Mouse (Mus musculus) liver, postnatal 0 days (tissue): Measurements from ENCODE around the gene Cfap46. TPM values are rescaled to one million over a fixed set of nuclear protein-coding genes. Genes with fewer than 3 reads are reported as not detected.
"Not testable (repeated sequence)": the region's sequence is repeated elsewhere in the genome, so short reads cannot be mapped to it uniquely, and the experiment has no call there.

Experiments used
- ATAC-seq: fragments of 200-750 bp; cut with Nextera tagmentation; 2 replicates; pipeline ENCODE4 v1.8.0; 2017; ENCODE audit warnings: mild to moderate bottlenecking, moderate library complexity
- DNase-seq: peaks from one replicate; pipeline ENCODE4 v3.0.0-alpha.2; 2016
- H3K27ac ChIP-seq: fragments of 300-500 bp; sonication (generic); 2 replicates; pipeline ENCODE4 v1.5.1; 2014; ENCODE audit warnings: antibody characterized with exemption, moderate library complexity, mild to moderate bottlenecking, low read depth
- H3K27me3 ChIP-seq: fragments of 300-500 bp; sonication (generic); 2 replicates; pipeline ENCODE4 v1.6.1; 2014; ENCODE audit warnings: low read length, control low read depth, mixed read lengths; ENCODE audit not compliant: insufficient read depth
- H3K36me3 ChIP-seq: fragments of 300-500 bp; sonication (generic); replicated peaks from 2 replicates; pipeline ENCODE4 v1.6.1; 2014; ENCODE audit warnings: mild to moderate bottlenecking, control low read depth, low read length, moderate library complexity, mixed read lengths; ENCODE audit not compliant: insufficient read depth
- H3K4me1 ChIP-seq: fragments of 300-500 bp; sonication (generic); 2 replicates; pipeline ENCODE4 v1.6.1; 2014; ENCODE audit warnings: antibody characterized with exemption, mild to moderate bottlenecking, control low read depth; ENCODE audit not compliant: insufficient read depth
- H3K4me2 ChIP-seq: fragments of 300-500 bp; sonication (generic); 2 replicates; pipeline ENCODE4 v1.6.1; 2014; ENCODE audit warnings: low read depth, mild to moderate bottlenecking, low read length, moderate library complexity, mixed read lengths
- H3K4me3 ChIP-seq: fragments of 300-500 bp; sonication (generic); 2 replicates; pipeline ENCODE4 v1.5.1; 2014; ENCODE audit warnings: low read depth, low read length
- H3K9ac ChIP-seq: fragments of 300-500 bp; sonication (generic); replicated peaks from 2 replicates; pipeline ENCODE4 v1.6.1; 2014; ENCODE audit warnings: mild to moderate bottlenecking, moderate library complexity
- H3K9me3 ChIP-seq: fragments of 300-500 bp; sonication (generic); 2 replicates; pipeline ENCODE4 v1.6.1; 2016; ENCODE audit warnings: mild to moderate bottlenecking, control low read depth, low read length, mixed read lengths
- CTCF ChIP-seq: sonication (generic); IDR thresholded peaks from 2 replicates; pipeline ENCODE4 v1.5.1; 2016; ENCODE audit warnings: antibody characterized with exemption, low read depth
- EP300 ChIP-seq: IDR thresholded peaks from 2 replicates; pipeline ENCODE4 v1.6.1; 2016; ENCODE audit warnings: antibody characterized with exemption, low read depth, mild to moderate bottlenecking
- WGBS: fragments of 180-500 bp; shearing (Covaris S2); extraction: QIAGEN DNeasy Blood & Tissue Kit; methylation state at CpG from one replicate; pipeline ENCODE4 v1.1.7; 2014; ENCODE audit not compliant: insufficient replicate concordance; 5-methylcytosine and 5-hydroxymethylcytosine counted together
- polyA plus RNA-seq: library from polyadenylated mRNA; unstranded; fragments of >200 nt; fragmentation: Nextera tagmentation; extraction: Ambion mirVana; gene quantifications from 2 replicates; pipeline ENCODE4 v1.2.1, GENCODE M21; 2015

Cfap46 gene
- polyA plus RNA-seq, 1 experiment from 2014 or later, result not detected

DNA sequence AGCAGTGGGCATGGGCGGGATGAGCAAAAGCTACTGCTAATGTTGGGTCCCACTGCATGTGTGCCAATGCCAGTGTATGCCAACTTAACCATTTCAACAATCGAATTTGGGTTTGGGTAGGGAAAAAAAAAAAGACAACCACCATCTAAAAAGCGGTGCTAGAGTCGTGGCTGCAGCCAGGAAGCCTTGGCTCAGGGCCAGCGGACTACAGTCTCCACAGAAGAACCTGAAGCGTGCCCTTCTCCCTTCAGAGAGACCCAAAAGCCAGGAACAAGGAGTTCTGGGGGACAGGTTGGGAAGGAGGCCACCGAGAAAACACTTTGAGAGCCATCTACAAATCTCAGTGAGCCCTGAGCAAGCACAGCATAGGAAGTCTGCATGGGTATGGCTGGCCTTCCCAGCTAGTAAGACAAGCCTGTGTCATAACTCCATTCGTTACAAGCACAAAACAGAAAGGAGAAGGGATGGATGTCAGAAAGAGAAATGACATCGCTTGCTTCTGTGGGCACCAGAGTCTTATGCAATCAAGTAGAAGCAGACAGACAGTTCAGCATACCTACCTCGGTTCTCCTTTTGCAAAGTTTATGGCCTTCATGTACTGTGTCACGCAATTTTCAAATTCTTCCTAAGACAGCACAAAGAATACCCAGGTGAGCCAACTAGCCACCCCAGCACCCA is 1.6 kb downstream of the Cfap46 start:
- no peak for ATAC-seq
- TF ChIP-seq CTCF, result no peak
- no peak for TF ChIP-seq EP300
- Histone ChIP-seq H3K9me3 (no peaks in the 10 kb centered on the region), H3K36me3 (no peaks in the 10 kb centered on the region), H3K4me2 (no peak overlapping the region), H3K27ac (no peak overlapping the region), H3K27me3 (peaks cover 6% of the 10 kb centered on the region; the same call in 1 of the 2 replicates), H3K4me3 (no peak overlapping the region), H3K9ac (no peak overlapping the region), H3K4me1 (peaks cover 8% of the 10 kb centered on the region)
- DNase-seq, result no peak
- WGBS, result 57% methylated on average over 11 of the region's 11 CpGs

DNA sequence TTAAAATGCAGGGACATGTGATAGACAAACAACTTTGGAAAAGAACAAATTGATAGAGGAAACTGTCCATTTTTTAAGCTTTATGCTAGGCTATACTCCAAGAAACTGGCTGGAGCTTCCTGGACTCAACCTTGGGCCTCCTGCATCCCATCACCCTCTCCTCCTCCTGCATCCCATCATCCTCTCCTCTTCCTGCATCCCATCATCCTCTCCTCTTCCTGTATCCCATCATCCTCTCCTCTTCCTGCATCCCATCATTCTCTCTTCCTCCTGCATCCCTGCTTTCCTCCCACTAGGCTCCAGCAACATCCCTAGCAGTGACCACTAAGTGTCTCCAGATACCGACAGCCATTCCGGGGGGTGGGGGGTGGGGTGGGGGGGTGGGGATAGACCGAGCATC is 7.2 kb downstream of the Cfap46 start:
- no peak overlapping the region for H3K4me3 ChIP-seq
- H3K36me3 ChIP-seq, result no peaks in the 10 kb centered on the region
- H3K27me3 ChIP-seq, result no peaks in the 10 kb centered on the region
- H3K9me3 ChIP-seq, result no peaks in the 10 kb centered on the region
- no peak for TF ChIP-seq EP300
- no peak for TF ChIP-seq CTCF
- no peak overlapping the region for H3K9ac ChIP-seq
- no peaks in the 10 kb centered on the region for H3K4me1 ChIP-seq
- no peak overlapping the region for H3K27ac ChIP-seq
- WGBS, result 60% methylated on average over 3 of the region's 3 CpGs
- DNase-seq, result no peak
- no peak for ATAC-seq
- no peak overlapping the region for H3K4me2 ChIP-seq

- H3K36me3 ChIP-seq, result no peaks in the 10 kb centered on the region
- ATAC-seq, result no peak
- DNase-seq, result no peak
- WGBS, result 74% methylated on average over 8 of the region's 8 CpGs
- H3K4me1 ChIP-seq, result no peaks in the 10 kb centered on the region
- no peak overlapping the region for H3K4me3 ChIP-seq
- H3K9ac ChIP-seq, result no peak overlapping the region
- H3K27ac ChIP-seq, result no peak overlapping the region
- no peak for TF ChIP-seq CTCF
- no peak for TF ChIP-seq EP300
- H3K27me3 ChIP-seq, result no peaks in the 10 kb centered on the region
- no peaks in the 10 kb centered on the region for H3K9me3 ChIP-seq
- H3K4me2 ChIP-seq, result no peak overlapping the region
Observed at GRCm38 (mm10) chr7:139666871-139667270, 16.7 kb downstream of the Cfap46 start.

- Histone ChIP-seq H3K27me3 (no peaks in the 10 kb centered on the region), H3K27ac (no peak overlapping the region), H3K9me3 (no peaks in the 10 kb centered on the region), H3K4me2 (no peak overlapping the region), H3K4me3 (no peak overlapping the region), H3K4me1 (no peaks in the 10 kb centered on the region), H3K9ac (no peak overlapping the region), H3K36me3 (no peaks in the 10 kb centered on the region)
- TF ChIP-seq CTCF (no peak), EP300 (no peak)
- DNase-seq, result no peak
- WGBS, result 30% methylated on average over 3 of the region's 3 CpGs
- no peak for ATAC-seq
Observed at GRCm38 (mm10) chr7:139663318-139663717, 20.3 kb downstream of the Cfap46 start.

GRCm38 (mm10) chr7:139659901-139660300 is 23.7 kb downstream of the Cfap46 start:
- H3K9me3 ChIP-seq, H3K9ac ChIP-seq, H3K27me3 ChIP-seq, H3K36me3 ChIP-seq, H3K4me1 ChIP-seq, H3K27ac ChIP-seq, H3K4me3 ChIP-seq, ATAC-seq, DNase-seq, H3K4me2 ChIP-seq: not testable (repeated sequence)
- 84% methylated on average over 25 of the region's 28 CpGs for WGBS

DNA sequence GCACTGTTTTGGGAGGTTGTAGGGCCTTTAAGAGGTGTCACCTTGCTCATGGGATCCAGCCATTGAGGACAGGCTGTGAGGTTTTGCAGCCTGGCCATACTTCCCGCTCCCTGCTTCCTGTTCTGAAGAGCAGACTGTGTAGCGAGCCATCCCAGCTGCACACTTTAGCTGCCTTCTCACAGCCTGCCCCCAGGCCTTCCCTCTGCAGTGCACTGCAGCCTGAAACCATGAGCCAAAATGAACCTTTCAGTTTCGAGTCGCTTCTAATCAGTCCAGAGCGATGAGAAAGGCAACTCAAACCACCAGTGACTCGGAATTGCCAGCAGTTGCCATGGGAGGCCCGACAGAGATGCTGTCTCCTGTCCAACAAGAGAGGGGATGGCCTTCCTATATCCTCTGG is 33.9 kb downstream of the Cfap46 start:
- Histone ChIP-seq H3K4me3 (no peak overlapping the region), H3K9me3 (no peaks in the 10 kb centered on the region), H3K4me2 (no peak overlapping the region), H3K27me3 (no peaks in the 10 kb centered on the region), H3K4me1 (no peaks in the 10 kb centered on the region), H3K36me3 (no peaks in the 10 kb centered on the region), H3K9ac (no peak overlapping the region), H3K27ac (no peak overlapping the region)
- DNase-seq (no peak), ATAC-seq (no peak)
- TF ChIP-seq EP300 (no peak), CTCF (no peak)
- WGBS, result 67% methylated on average over 7 of the region's 7 CpGs
